ENCODE assay signal across 8 mouse cellular contexts in genomic region chr19:21781066-21781786, GRCm38 (mm10). TPM values are rescaled to one million over a fixed set of nuclear protein-coding genes. Genes with fewer than 3 reads are reported as not detected.
DNase-seq lines count a peak whose midpoint lies in the region; ATAC-seq lines count a peak whose summit lies in the region.

No protein-coding gene starts in this region.

- H3K27ac ChIP-seq in limb, embryonic 13.5 days = peak overlapping the region; percentile 34; the same call in 1 of the 2 replicates

- H3K9ac ChIP-seq in limb, embryonic 13.5 days = no peak overlapping the region

- H3K27me3 ChIP-seq in limb, embryonic 13.5 days = peaks cover 9% of the 10 kb centered on the region

- DNase-seq in cerebellum, postnatal 10 days = peak; percentile 73 to 74
- DNase-seq in cerebellum, adult 11 months = no peak
- peak; percentile 20 for DNase-seq in right cerebral cortex, postnatal 4 days
- DNase-seq in right cerebral cortex, postnatal 14 days = no peak
- no peak for DNase-seq in MN1 (ENCODE audit: low spot score)
- no peak for DNase-seq in testis, postnatal 10 days (ENCODE audit: low spot score)

- H3K4me1 ChIP-seq in limb, embryonic 13.5 days = peaks cover 71% of the 10 kb centered on the region

- peak overlapping the region; percentile 82 for H3K4me2 ChIP-seq in limb, embryonic 13.5 days (replicated peaks)

- WGBS in limb, embryonic 13.5 days = 45% methylated on average over 7 of the region's 7 CpGs

- ATAC-seq in limb, embryonic 13.5 days (ENCODE audit: low FRiP score, low read depth) = no peak
- ATAC-seq in granulocyte monocyte progenitor cell, adult 5-6 weeks (replicated peaks; ENCODE audit: poor library complexity, severe bottlenecking) = no peak

- H3K36me3 ChIP-seq in limb, embryonic 13.5 days = no peaks in the 10 kb centered on the region

- H3K4me3 ChIP-seq in limb, embryonic 13.5 days = peak overlapping the region; percentile 88

- H3K9me3 ChIP-seq in limb, embryonic 13.5 days = no peaks in the 10 kb centered on the region

RNA-seq across cellular contexts. Expression of gene Cemip2, which starts 3.1 kb away (rescaled TPM):
- polyA plus RNA-seq in limb, embryonic 13.5 days (2015; fragmentation: Nextera tagmentation; extraction: Ambion mirVana) = 36.9 and 39.0 TPM in 2 replicates
- 10.1 and 13.9 TPM in 2 replicates for total RNA-seq in granulocyte monocyte progenitor cell, adult 5-6 weeks (2014; fragmentation: Nextera tagmentation)
- 24.0 and 24.5 TPM in 2 replicates for total RNA-seq in granulocyte monocyte progenitor cell, adult 5-6 weeks (2017)

Comparison
In these comparisons a context has a peak if more than half of its experiments do, and no peak if none do; other contexts are left out.
1. DNase-seq: peak in cerebellum, postnatal 10 days (2 of 2) and right cerebral cortex, postnatal 4 days (single experiment); none in cerebellum, adult 11 months (single experiment), right cerebral cortex, postnatal 14 days (single experiment), MN1 (single experiment) and testis, postnatal 10 days (single experiment).